Mouse (Mus musculus) forebrain, embryonic 14.5 days (tissue): ENCODE measurements at regions not wholly inside any gene's neighbourhood (a gene's known extent, or its start where the extent isn't known, plus 50 kb on each side); places are given as distances from the start of the nearest gene placed in this dataset.

Source experiments
- ATAC-seq: fragments of 200-750 bp; cut with Nextera tagmentation; 2 replicates; pipeline ENCODE4 v1.8.0; 2017; ENCODE audit warnings: mild to moderate bottlenecking, moderate library complexity
- DNase-seq: peaks from one replicate; pipeline ENCODE4 v3.0.0-alpha.2; 2015; ENCODE audit warnings: low spot score
- H3K27ac ChIP-seq: fragments of 300-500 bp; sonication (generic); 2 replicates; pipeline ENCODE4 v1.5.1; 2014; ENCODE audit warnings: low read depth, mild to moderate bottlenecking, control low read depth, low read length, moderate library complexity
- H3K27me3 ChIP-seq: fragments of 300-500 bp; sonication (generic); replicated peaks from 2 replicates; pipeline ENCODE4 v1.6.1; 2014; ENCODE audit warnings: low read length, control low read depth, mixed read lengths; ENCODE audit not compliant: control insufficient read depth, insufficient read depth
- H3K36me3 ChIP-seq: fragments of 300-500 bp; sonication (generic); 2 replicates; pipeline ENCODE4 v1.6.1; 2014; ENCODE audit warnings: low read length, control low read depth; ENCODE audit not compliant: control insufficient read depth, insufficient read depth
- H3K4me1 ChIP-seq: fragments of 300-500 bp; sonication (generic); 2 replicates; pipeline ENCODE4 v1.6.1; 2014; ENCODE audit warnings: antibody characterized with exemption, low read length, control low read depth; ENCODE audit not compliant: control insufficient read depth, insufficient read depth
- H3K4me2 ChIP-seq: fragments of 300-500 bp; sonication (generic); 2 replicates; pipeline ENCODE4 v1.6.1; 2014; ENCODE audit warnings: mild to moderate bottlenecking, control low read depth, low read length
- H3K4me3 ChIP-seq: fragments of 300-500 bp; sonication (generic); 2 replicates; pipeline ENCODE4 v1.5.1; 2014; ENCODE audit warnings: low read depth, low read length, control low read depth
- H3K9ac ChIP-seq: fragments of 300-500 bp; sonication (generic); 2 replicates; pipeline ENCODE4 v1.6.1; 2014; ENCODE audit warnings: mild to moderate bottlenecking, low read length, control low read depth, moderate library complexity
- H3K9me3 ChIP-seq: fragments of 300-500 bp; sonication (generic); replicated peaks from 2 replicates; pipeline ENCODE4 v1.6.1; 2016; ENCODE audit warnings: low read length, control low read depth, mixed read lengths; ENCODE audit not compliant: control insufficient read depth
- WGBS: fragments of 180-500 bp; shearing (Covaris S2); extraction: QIAGEN DNeasy Blood & Tissue Kit; methylation state at CpG from one replicate; pipeline ENCODE4 v1.1.7; 2014; 5-methylcytosine and 5-hydroxymethylcytosine counted together

GRCm38 (mm10) chr16:93533205-93533604 is 70.7 kb downstream of the Setd4 start:
- H3K36me3 ChIP-seq = no peaks in the 10 kb centered on the region
- H3K9ac ChIP-seq = no peak overlapping the region
- no peaks in the 10 kb centered on the region for H3K4me1 ChIP-seq
- H3K4me3 ChIP-seq = no peak overlapping the region
- H3K27ac ChIP-seq = no peak overlapping the region
- DNase-seq (no peak), ATAC-seq (no peak)
- no peak overlapping the region for H3K4me2 ChIP-seq
- H3K9me3 ChIP-seq = no peaks in the 10 kb centered on the region
- WGBS = 21% methylated on average over 4 of the region's 4 CpGs
- H3K27me3 ChIP-seq = no peaks in the 10 kb centered on the region

- DNase-seq (no peak), ATAC-seq (no peak)
- Histone ChIP-seq H3K4me1 (no peaks in the 10 kb centered on the region), H3K27me3 (no peaks in the 10 kb centered on the region), H3K4me2 (no peak overlapping the region), H3K4me3 (no peak overlapping the region), H3K36me3 (no peaks in the 10 kb centered on the region), H3K27ac (no peak overlapping the region), H3K9me3 (no peaks in the 10 kb centered on the region), H3K9ac (no peak overlapping the region)
- WGBS = 81% methylated on average over 8 of the region's 8 CpGs
These were observed 71.9 kb downstream of the Setd4 start for GRCm38 (mm10) chr16:93531937-93532336.

GRCm38 (mm10) chr16:93522485-93522884 is 81.4 kb downstream of the Setd4 start:
- ATAC-seq (no peak), DNase-seq (no peak)
- no peaks in the 10 kb centered on the region for H3K9me3 ChIP-seq
- no peaks in the 10 kb centered on the region for H3K27me3 ChIP-seq
- H3K4me1 ChIP-seq = no peaks in the 10 kb centered on the region
- no peak overlapping the region for H3K4me3 ChIP-seq
- no peaks in the 10 kb centered on the region for H3K36me3 ChIP-seq
- WGBS = 81% methylated on average over 2 of the region's 2 CpGs
- H3K27ac ChIP-seq = no peak overlapping the region
- no peak overlapping the region for H3K4me2 ChIP-seq
- H3K9ac ChIP-seq = no peak overlapping the region

GRCm38 (mm10) chr16:93520481-93520880 is 83.4 kb downstream of the Setd4 start:
- 87% methylated on average over 3 of the region's 3 CpGs for WGBS
- no peak for DNase-seq

GRCm38 (mm10) chr16:93518620-93519019 is 85.2 kb downstream of the Setd4 start:
- H3K4me1 ChIP-seq = no peaks in the 10 kb centered on the region
- H3K27me3 ChIP-seq = no peaks in the 10 kb centered on the region
- DNase-seq (no peak), ATAC-seq (no peak)
- H3K9ac ChIP-seq = no peak overlapping the region
- no peak overlapping the region for H3K4me2 ChIP-seq
- no peak overlapping the region for H3K4me3 ChIP-seq
- WGBS = 97% methylated on average over 1 of the region's 1 CpGs
- H3K36me3 ChIP-seq = no peaks in the 10 kb centered on the region
- no peak overlapping the region for H3K27ac ChIP-seq
- no peaks in the 10 kb centered on the region for H3K9me3 ChIP-seq

More at GRCm38 (mm10) chr16:93520481-93520880, 83.4 kb downstream of the Setd4 start:
- no peak overlapping the region for H3K4me3 ChIP-seq
- ATAC-seq = no peak
- H3K4me2 ChIP-seq = no peak overlapping the region
- no peaks in the 10 kb centered on the region for H3K36me3 ChIP-seq
- no peak overlapping the region for H3K27ac ChIP-seq
- H3K27me3 ChIP-seq = no peaks in the 10 kb centered on the region
- no peaks in the 10 kb centered on the region for H3K9me3 ChIP-seq
- no peak overlapping the region for H3K9ac ChIP-seq
- no peaks in the 10 kb centered on the region for H3K4me1 ChIP-seq

GRCm38 (mm10) chr16:93516793-93517192 is 87.1 kb downstream of the Setd4 start:
- 86% methylated on average over 5 of the region's 5 CpGs for WGBS
- Histone ChIP-seq H3K4me1 (no peaks in the 10 kb centered on the region), H3K9me3 (no peaks in the 10 kb centered on the region), H3K4me2 (no peak overlapping the region), H3K9ac (no peak overlapping the region), H3K27me3 (no peaks in the 10 kb centered on the region), H3K4me3 (no peak overlapping the region), H3K36me3 (no peaks in the 10 kb centered on the region), H3K27ac (no peak overlapping the region)
- DNase-seq (no peak), ATAC-seq (no peak)

GRCm38 (mm10) chr16:93515456-93515941 is 88.4 kb downstream of the Setd4 start:
- 72% methylated on average over 5 of the region's 5 CpGs for WGBS
- peak; percentile 74; the same call in 1 of the 2 replicates for ATAC-seq
- Histone ChIP-seq H3K4me1 (no peaks in the 10 kb centered on the region), H3K36me3 (no peaks in the 10 kb centered on the region), H3K27me3 (no peaks in the 10 kb centered on the region), H3K4me2 (no peak overlapping the region), H3K27ac (no peak overlapping the region), H3K9ac (no peak overlapping the region), H3K4me3 (no peak overlapping the region), H3K9me3 (no peaks in the 10 kb centered on the region)
- DNase-seq = peak; percentile 71

GRCm38 (mm10) chr16:93513616-93514041 is 90.2 kb downstream of the Setd4 start:
- H3K27ac ChIP-seq = no peak overlapping the region
- no peak overlapping the region for H3K4me3 ChIP-seq
- H3K27me3 ChIP-seq = no peaks in the 10 kb centered on the region
- H3K9me3 ChIP-seq = no peaks in the 10 kb centered on the region
- ATAC-seq = no peak
- 90% methylated on average over 5 of the region's 5 CpGs for WGBS
- no peaks in the 10 kb centered on the region for H3K4me1 ChIP-seq
- DNase-seq = no peak
- H3K36me3 ChIP-seq = no peaks in the 10 kb centered on the region
- H3K9ac ChIP-seq = no peak overlapping the region
- no peak overlapping the region for H3K4me2 ChIP-seq

GRCm38 (mm10) chr16:93511988-93512387 is 91.9 kb downstream of the Setd4 start:
- WGBS = 89% methylated on average over 4 of the region's 4 CpGs
- no peaks in the 10 kb centered on the region; the same call in 1 of the 2 replicates for H3K9me3 ChIP-seq
- no peak overlapping the region for H3K9ac ChIP-seq
- no peaks in the 10 kb centered on the region for H3K4me1 ChIP-seq
- H3K36me3 ChIP-seq = no peaks in the 10 kb centered on the region
- DNase-seq (no peak), ATAC-seq (no peak)
- H3K27ac ChIP-seq = no peak overlapping the region
- H3K27me3 ChIP-seq = no peaks in the 10 kb centered on the region
- no peak overlapping the region for H3K4me2 ChIP-seq
- no peak overlapping the region for H3K4me3 ChIP-seq
